Mouse (Mus musculus): ENCODE measurements around the gene Hpse2.

DNA sequence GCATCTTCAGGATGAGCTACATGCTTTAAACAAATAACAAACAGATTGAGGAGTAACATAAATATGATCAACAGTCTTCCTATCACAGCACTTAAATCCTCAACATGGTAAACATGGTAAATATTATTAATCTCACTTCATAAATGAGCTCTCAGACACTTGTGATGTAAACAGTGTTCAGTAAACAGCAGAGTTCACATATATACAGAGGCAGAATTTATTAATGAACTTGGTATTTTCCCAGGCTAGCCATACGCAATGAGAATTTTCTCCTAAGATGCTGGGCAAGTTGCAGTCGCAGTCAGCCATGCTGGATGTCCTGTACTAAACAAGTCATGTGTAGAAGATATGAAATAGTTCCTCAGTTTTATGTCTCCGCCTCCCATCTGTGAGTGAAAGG, 300.9 kb downstream of the Hpse2 start:
- TF ChIP-seq CTCF (conservative IDR thresholded peaks at IDR 0.05; ENCODE audit: insufficient read depth, insufficient read length, low read depth, low read length) (no peak), POLR2A (IDR thresholded peaks at IDR 0.05; ENCODE audit: low read depth, low read length) (no peak)

Data from kidney, adult 2 months (tissue).